Mouse (Mus musculus) hindbrain, embryonic 15.5 days (tissue): ENCODE data around the gene Trpv1. TPM values are rescaled to one million over a fixed set of nuclear protein-coding genes. Genes with fewer than 3 reads are reported as not detected.

Source experiments
- ATAC-seq: fragments of 200-750 bp; cut with Nextera tagmentation; 2 replicates; pipeline ENCODE4 v1.8.0; 2017; ENCODE audit warnings: low read depth, moderate number of reproducible peaks, moderate TSS enrichment; ENCODE audit not compliant: low FRiP score
- H3K27ac ChIP-seq: fragments of 300-500 bp; sonication (generic); replicated peaks from 2 replicates; pipeline ENCODE4 v1.5.1; 2015; ENCODE audit warnings: mild to moderate bottlenecking, inconsistent platforms
- H3K27me3 ChIP-seq: fragments of 300-500 bp; sonication (generic); 2 replicates; pipeline ENCODE4 v1.6.1; 2015; ENCODE audit warnings: control low read depth, inconsistent platforms
- H3K36me3 ChIP-seq: fragments of 300-500 bp; sonication (generic); 2 replicates; pipeline ENCODE4 v1.6.1; 2015; ENCODE audit warnings: control low read depth, inconsistent platforms
- H3K4me1 ChIP-seq: fragments of 300-500 bp; sonication (generic); replicated peaks from 2 replicates; pipeline ENCODE4 v1.6.1; 2015; ENCODE audit warnings: control low read depth, inconsistent platforms
- H3K4me2 ChIP-seq: fragments of 300-500 bp; sonication (generic); 2 replicates; pipeline ENCODE4 v1.6.1; 2015; ENCODE audit warnings: moderate library complexity, mild to moderate bottlenecking, inconsistent platforms
- H3K4me3 ChIP-seq: fragments of 300-500 bp; sonication (generic); 2 replicates; pipeline ENCODE4 v1.5.1; 2015; ENCODE audit warnings: mild to moderate bottlenecking, inconsistent platforms
- H3K9ac ChIP-seq: fragments of 300-500 bp; sonication (generic); 2 replicates; pipeline ENCODE4 v1.6.1; 2015; ENCODE audit warnings: inconsistent platforms
- H3K9me3 ChIP-seq: fragments of 300-500 bp; sonication (generic); 2 replicates; pipeline ENCODE4 v1.6.1; 2016; ENCODE audit warnings: control low read depth, inconsistent platforms
- WGBS: fragments of 180-500 bp; shearing (Covaris S2); methylation state at CpG from one replicate; pipeline ENCODE4 v1.1.7; 2015; 5-methylcytosine and 5-hydroxymethylcytosine counted together
- polyA plus RNA-seq: library from polyadenylated mRNA; unstranded; fragments of >200 nt; fragmentation: Nextera tagmentation; extraction: Ambion mirVana; gene quantifications from 2 replicates; pipeline ENCODE4 v1.2.1, GENCODE M21; 2015

The Trpv1 gene
- polyA plus RNA-seq, 1 experiment from 2014 or later = 0.41 TPM

GRCm38 (mm10) chr11:73242199-73242598 is 8.1 kb downstream of the Trpv1 start:
- no peaks in the 10 kb centered on the region for H3K9me3 ChIP-seq
- no peak overlapping the region for H3K4me3 ChIP-seq
- no peaks in the 10 kb centered on the region for H3K36me3 ChIP-seq
- H3K27ac ChIP-seq = no peak overlapping the region
- H3K9ac ChIP-seq = no peak overlapping the region
- no peaks in the 10 kb centered on the region for H3K27me3 ChIP-seq
- no peaks in the 10 kb centered on the region for H3K4me1 ChIP-seq
- 84% methylated on average over 6 of the region's 6 CpGs for WGBS
- no peak overlapping the region for H3K4me2 ChIP-seq
- no peak for ATAC-seq

- no peaks in the 10 kb centered on the region for H3K27me3 ChIP-seq
- H3K36me3 ChIP-seq = no peaks in the 10 kb centered on the region
- H3K9me3 ChIP-seq = no peaks in the 10 kb centered on the region
- no peaks in the 10 kb centered on the region for H3K4me1 ChIP-seq
- 82% methylated on average over 4 of the region's 4 CpGs for WGBS
- no peak for ATAC-seq
- no peak overlapping the region for H3K4me2 ChIP-seq
- H3K4me3 ChIP-seq = no peak overlapping the region
- H3K9ac ChIP-seq = no peak overlapping the region
- H3K27ac ChIP-seq = no peak overlapping the region
These were observed 8.7 kb downstream of the Trpv1 start for GRCm38 (mm10) chr11:73242777-73243176.

- 80% methylated on average over 4 of the region's 4 CpGs for WGBS
- no peak for ATAC-seq
These were observed 23.4 kb downstream of the Trpv1 start for GRCm38 (mm10) chr11:73257362-73257945.

GRCm38 (mm10) chr11:73258664-73259063 is 24.6 kb downstream of the Trpv1 start:
- Histone ChIP-seq H3K9ac (no peak overlapping the region), H3K4me3 (no peak overlapping the region)
- no peak for ATAC-seq

More at GRCm38 (mm10) chr11:73257362-73257945, 23.4 kb downstream of the Trpv1 start:
- no peaks in the 10 kb centered on the region for H3K27me3 ChIP-seq
- no peak overlapping the region for H3K4me3 ChIP-seq
- no peaks in the 10 kb centered on the region for H3K36me3 ChIP-seq
- no peak overlapping the region for H3K4me2 ChIP-seq
- H3K27ac ChIP-seq = no peak overlapping the region
- H3K4me1 ChIP-seq = no peaks in the 10 kb centered on the region
- no peaks in the 10 kb centered on the region for H3K9me3 ChIP-seq
- no peak overlapping the region for H3K9ac ChIP-seq

DNA sequence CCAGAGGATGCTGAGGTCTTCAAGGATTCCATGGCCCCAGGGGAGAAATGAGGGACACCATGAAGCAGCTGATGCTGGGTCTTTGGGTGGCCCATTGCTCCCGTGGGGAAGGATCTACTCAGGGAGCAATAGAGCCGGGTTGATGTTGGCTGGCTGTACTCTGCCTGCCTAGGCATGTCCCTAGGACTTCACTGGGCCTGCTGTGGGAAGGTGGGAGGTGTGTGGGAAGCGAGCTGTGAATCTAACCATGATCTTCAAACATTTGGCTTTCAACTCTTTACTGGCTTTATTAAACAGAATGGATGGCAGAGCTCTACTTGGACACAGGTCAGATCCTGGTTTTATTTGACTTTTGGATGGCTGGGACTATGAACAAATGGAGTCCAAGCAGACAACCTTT is 26.4 kb downstream of the Trpv1 start:
- 86% methylated on average over 3 of the region's 3 CpGs for WGBS
- H3K4me1 ChIP-seq = no peaks in the 10 kb centered on the region

More at GRCm38 (mm10) chr11:73258664-73259063, 24.6 kb downstream of the Trpv1 start:
- Histone ChIP-seq H3K4me2 (no peak overlapping the region), H3K4me1 (no peaks in the 10 kb centered on the region), H3K27me3 (no peaks in the 10 kb centered on the region), H3K27ac (no peak overlapping the region), H3K36me3 (no peaks in the 10 kb centered on the region), H3K9me3 (no peaks in the 10 kb centered on the region)

DNA sequence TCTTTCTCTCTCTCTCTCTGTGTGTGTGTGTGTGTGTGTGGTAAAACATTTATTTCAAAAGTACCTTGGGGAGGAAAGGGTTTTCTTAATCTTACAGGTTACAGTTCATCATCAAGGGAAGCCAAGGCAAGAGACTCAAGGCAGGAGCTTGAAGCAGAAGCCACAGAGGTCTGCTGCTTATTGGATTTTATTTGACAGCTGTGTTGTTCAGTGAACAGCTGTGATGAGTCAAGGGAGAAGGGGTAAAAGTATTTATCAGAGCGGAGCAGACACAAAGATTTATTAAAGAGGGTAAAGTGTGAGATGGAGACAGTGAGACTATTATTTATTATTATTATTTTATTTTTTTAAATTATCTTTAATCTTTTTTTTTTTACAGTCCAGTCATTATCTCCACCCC is 27.3 kb downstream of the Trpv1 start:
- no peaks in the 10 kb centered on the region for H3K9me3 ChIP-seq
- ATAC-seq = no peak
- no peak overlapping the region for H3K4me3 ChIP-seq
- H3K4me2 ChIP-seq = no peak overlapping the region
- no peaks in the 10 kb centered on the region for H3K36me3 ChIP-seq
- no peak overlapping the region for H3K9ac ChIP-seq
- 78% methylated on average over 1 of the region's 1 CpGs for WGBS
- no peak overlapping the region for H3K27ac ChIP-seq
- no peaks in the 10 kb centered on the region for H3K4me1 ChIP-seq
- H3K27me3 ChIP-seq = no peaks in the 10 kb centered on the region

More for the DNA sequence above, 26.4 kb downstream of the Trpv1 start:
- Histone ChIP-seq H3K27ac (no peak overlapping the region), H3K36me3 (no peaks in the 10 kb centered on the region), H3K27me3 (no peaks in the 10 kb centered on the region), H3K9me3 (no peaks in the 10 kb centered on the region), H3K9ac (no peak overlapping the region), H3K4me2 (no peak overlapping the region), H3K4me3 (no peak overlapping the region)
- ATAC-seq = no peak

- ATAC-seq = no peak
- WGBS = 93% methylated on average over 7 of the region's 7 CpGs
These were observed 33.2 kb downstream of the Trpv1 start, which contains the start of gene Trpv3 for GRCm38 (mm10) chr11:73267267-73267666. Trpv3 (plus strand) TSS chr11:73267388.

DNA sequence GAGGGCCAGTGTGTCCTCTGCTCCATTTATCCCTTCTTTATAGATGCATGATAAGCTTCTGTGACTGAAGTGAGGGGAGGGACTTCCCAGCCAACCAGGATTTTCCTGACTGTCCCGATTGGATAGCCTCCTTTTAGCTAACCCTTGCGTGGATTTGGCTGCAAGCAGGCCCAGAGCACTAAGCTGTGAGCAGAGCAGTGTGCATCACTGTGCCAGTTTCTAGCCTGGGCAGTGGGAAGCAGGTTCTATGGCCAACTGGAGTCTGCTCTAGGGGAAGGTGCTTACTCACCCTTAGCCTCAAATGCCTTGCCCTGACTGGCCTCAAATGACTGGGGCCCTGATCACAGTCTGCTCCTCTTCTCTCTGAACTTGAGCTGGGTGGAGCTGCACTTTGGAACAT is 40.7 kb downstream of the Trpv1 start:
- Histone ChIP-seq H3K9ac (no peak overlapping the region), H3K9me3 (no peaks in the 10 kb centered on the region), H3K36me3 (no peaks in the 10 kb centered on the region), H3K4me2 (no peak overlapping the region), H3K4me3 (no peak overlapping the region), H3K27me3 (no peaks in the 10 kb centered on the region), H3K27ac (no peak overlapping the region), H3K4me1 (no peaks in the 10 kb centered on the region)
- 42% methylated on average over 2 of the region's 2 CpGs for WGBS
- ATAC-seq = no peak

More at GRCm38 (mm10) chr11:73267267-73267666, 33.2 kb downstream of the Trpv1 start, which contains the start of gene Trpv3:
- H3K4me2 ChIP-seq = no peak within 1 kb of the TSS
- no peaks in the 10 kb centered on the region for H3K4me1 ChIP-seq
- H3K36me3 ChIP-seq = no peaks in the 10 kb centered on the region
- no peak within 1 kb of the TSS for H3K4me3 ChIP-seq
- no peaks in the 10 kb centered on the region for H3K27me3 ChIP-seq
- no peaks in the 10 kb centered on the region for H3K9me3 ChIP-seq
- H3K9ac ChIP-seq = no peak within 1 kb of the TSS
- H3K27ac ChIP-seq = no peak within 1 kb of the TSS

DNA sequence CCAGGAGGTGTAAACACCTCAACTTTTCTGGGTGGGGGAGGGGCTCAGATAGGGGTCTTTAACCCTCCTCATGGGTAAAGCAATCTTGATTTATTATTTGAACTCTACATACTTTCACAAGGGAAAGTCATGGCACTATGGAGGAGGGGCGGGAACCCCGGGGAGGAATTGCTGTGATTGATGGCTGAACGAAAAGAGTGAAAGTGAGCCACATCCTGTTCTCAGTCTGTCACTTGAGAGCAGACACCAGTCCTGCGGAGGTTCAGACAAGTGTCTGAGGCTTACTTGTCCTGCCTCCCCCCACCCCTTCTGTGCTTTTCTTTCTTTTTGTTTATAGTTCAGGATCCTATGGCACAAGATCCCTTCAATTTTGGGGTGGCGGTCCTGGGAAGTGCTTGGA is 46.6 kb downstream of the Trpv1 start:
- no peak for ATAC-seq
- no peaks in the 10 kb centered on the region for H3K36me3 ChIP-seq
- no peak overlapping the region for H3K9ac ChIP-seq
- no peaks in the 10 kb centered on the region for H3K9me3 ChIP-seq
- no peak overlapping the region for H3K27ac ChIP-seq
- H3K27me3 ChIP-seq = no peaks in the 10 kb centered on the region
- H3K4me1 ChIP-seq = peaks cover 10% of the 10 kb centered on the region; the same call in 1 of the 2 replicates
- 69% methylated on average over 5 of the region's 5 CpGs for WGBS
- peak overlapping the region; percentile 64; the same call in 1 of the 2 replicates for H3K4me2 ChIP-seq
- 0 out of 2 replicates have a peak overlapping the region, but pooled peaks have one; percentile 43 for H3K4me3 ChIP-seq

- Histone ChIP-seq H3K4me2 (peak overlapping the region; percentile 64), H3K4me3 (peak overlapping the region; percentile 43), H3K27me3 (no peaks in the 10 kb centered on the region), H3K9me3 (no peaks in the 10 kb centered on the region), H3K36me3 (no peaks in the 10 kb centered on the region), H3K9ac (peak overlapping the region; percentile 47), H3K4me1 (peaks cover 10% of the 10 kb centered on the region; the same call in 1 of the 2 replicates), H3K27ac (peak overlapping the region; percentile 45; the same call in 1 of the 2 replicates)
- WGBS = 6% methylated on average over 16 of the region's 16 CpGs
- peak; percentile 94 for ATAC-seq
These were observed 47.5 kb downstream of the Trpv1 start for GRCm38 (mm10) chr11:73281528-73282027.

DNA sequence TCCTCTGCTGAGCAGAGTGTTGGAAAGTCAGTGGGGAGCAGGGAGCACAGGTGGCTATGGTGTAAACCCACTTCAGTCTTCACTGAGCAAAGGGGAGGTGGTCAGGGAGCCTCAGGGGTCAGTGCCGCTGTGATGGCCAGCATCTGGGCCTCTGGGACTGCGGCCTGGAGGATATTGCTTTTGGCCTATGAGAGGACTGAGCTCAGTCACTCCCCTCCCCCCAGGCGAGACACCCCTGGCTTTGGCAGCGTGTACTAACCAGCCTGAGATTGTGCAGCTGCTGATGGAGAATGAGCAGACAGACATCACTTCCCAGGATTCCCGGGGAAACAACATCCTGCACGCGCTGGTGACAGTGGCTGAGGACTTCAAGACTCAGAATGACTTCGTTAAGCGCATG is 49.3 kb downstream of the Trpv1 start:
- WGBS = 83% methylated on average over 9 of the region's 9 CpGs
- no peak for ATAC-seq
- Histone ChIP-seq H3K4me2 (no peak overlapping the region), H3K9ac (no peak overlapping the region), H3K27ac (no peak overlapping the region), H3K4me1 (peaks cover 10% of the 10 kb centered on the region; the same call in 1 of the 2 replicates), H3K36me3 (no peaks in the 10 kb centered on the region), H3K27me3 (no peaks in the 10 kb centered on the region), H3K9me3 (no peaks in the 10 kb centered on the region), H3K4me3 (no peak overlapping the region)

DNA sequence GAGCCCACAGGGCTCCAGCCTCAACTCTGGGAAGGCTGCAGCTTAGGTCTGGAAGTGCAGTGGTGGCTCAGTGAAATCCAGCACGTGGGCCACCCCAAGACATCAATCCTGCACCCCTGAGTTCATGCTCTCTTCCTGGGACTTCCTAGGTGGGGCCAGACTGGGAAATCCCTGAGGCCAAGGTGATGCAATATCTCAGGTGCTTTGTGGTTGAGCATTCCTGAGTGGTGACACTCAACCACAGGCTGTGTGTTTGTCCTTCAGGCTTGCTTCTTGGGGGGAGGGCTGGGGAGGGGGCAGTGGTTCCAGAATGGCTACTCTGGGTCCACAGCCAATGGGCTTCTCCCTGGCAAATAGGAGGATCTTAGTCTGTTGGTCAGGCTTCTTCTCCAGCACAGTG is 49.8 kb downstream of the Trpv1 start:
- no peak overlapping the region for H3K4me3 ChIP-seq
- no peak overlapping the region for H3K4me2 ChIP-seq
- no peak overlapping the region for H3K9ac ChIP-seq
- H3K27ac ChIP-seq = no peak overlapping the region
- no peak for ATAC-seq
- H3K9me3 ChIP-seq = no peaks in the 10 kb centered on the region
- no peaks in the 10 kb centered on the region for H3K27me3 ChIP-seq
- peaks cover 10% of the 10 kb centered on the region; the same call in 1 of the 2 replicates for H3K4me1 ChIP-seq
- 36% methylated on average over 1 of the region's 1 CpGs for WGBS
- H3K36me3 ChIP-seq = no peaks in the 10 kb centered on the region
